Mouse (Mus musculus): ENCODE results near the gene Asb6. TPM values are rescaled to one million over a fixed set of nuclear protein-coding genes. Genes with fewer than 3 reads are reported as not detected.

The Asb6 gene
- polyA plus RNA-seq, 1 experiment: 45.6 TPM

- DNase-seq (ENCODE audit: low read depth): no peak
Measured at GRCm38 (mm10) chr2:30834373-30835022, 4.4 kb upstream of the Asb6 start, which contains the start of gene Prrx2. Gene Prrx2 (plus strand): TSS chr2:30834972.

DNA sequence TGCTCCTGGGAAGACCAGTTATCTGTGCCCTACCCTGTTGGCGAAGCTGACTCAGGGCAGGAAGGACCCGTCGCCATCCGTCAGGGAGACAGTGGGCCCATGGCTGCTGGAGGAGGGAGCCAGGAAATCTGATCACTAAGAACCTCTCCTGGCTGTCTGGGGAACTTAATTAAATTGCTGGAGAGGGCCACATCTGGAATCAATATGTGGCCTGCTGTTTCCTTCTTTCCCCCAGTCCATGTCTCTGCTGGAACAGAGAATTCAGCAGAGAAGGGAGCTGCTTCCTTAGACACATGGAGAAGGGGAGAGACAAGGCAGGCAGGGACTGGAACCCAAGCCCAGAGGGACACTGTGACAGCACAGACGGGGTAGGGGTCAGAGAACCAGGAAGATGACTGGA lies 3.5 kb upstream of the Asb6 start:
- DNase-seq (ENCODE audit: low read depth): no peak

DNA sequence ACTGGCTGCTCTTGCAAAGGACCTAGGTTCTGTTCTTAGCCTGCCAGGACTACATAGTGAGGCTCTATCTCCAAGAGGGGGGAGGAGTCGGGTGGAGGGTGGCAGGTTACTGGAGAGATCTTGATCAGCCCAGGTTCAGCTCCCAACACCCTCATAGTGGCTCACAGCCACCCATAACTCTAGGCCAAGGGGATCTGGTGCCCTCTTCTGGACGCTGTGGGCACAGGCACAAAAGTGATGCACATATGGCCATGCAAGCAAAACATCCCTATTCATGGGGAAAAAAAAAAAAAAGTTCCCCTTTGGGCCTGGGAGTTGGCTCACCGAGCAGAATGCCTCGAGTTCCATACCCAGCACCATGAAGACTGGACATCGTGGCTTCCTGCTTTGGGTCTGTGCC lies 818 bp downstream of the Asb6 start:
- no peak for DNase-seq (ENCODE audit: low read depth)

DNA sequence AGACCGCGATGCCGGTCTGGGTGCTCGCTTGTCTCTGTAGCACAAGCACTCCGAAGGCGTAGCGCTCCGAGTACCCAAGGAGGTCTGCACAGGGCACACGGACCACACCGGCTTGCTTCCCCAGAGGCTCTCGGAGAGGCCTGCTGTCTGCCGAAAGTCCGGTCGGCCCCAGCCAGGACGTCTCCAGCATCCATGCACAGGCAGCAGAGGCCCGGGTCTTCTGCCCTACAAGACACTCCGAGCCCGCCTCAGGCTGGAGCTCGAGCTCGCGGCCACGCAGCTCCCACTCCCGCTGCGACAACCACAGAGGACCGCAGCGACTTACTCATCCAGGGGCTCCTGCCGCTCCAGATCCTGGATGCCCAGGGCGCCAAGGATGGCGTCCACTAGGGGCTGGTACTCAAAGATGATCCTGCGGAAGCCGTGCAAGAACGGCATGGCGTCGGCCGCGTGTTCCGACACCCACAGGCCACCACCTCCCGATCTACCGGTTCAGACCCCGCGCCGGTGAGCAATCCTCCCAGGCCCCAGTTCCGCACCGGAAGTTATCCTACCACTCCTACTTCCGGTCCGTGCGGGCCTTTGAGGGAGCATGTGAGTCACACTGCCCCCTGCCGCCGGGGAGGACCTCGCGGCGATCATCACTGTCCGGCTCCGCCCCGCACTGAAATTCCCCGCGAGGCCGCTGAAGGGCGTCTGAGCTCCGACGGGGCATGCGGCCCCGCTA lies 2.2 kb downstream of the Asb6 start:
- DNase-seq (ENCODE audit: low read depth): no peak

DNA sequence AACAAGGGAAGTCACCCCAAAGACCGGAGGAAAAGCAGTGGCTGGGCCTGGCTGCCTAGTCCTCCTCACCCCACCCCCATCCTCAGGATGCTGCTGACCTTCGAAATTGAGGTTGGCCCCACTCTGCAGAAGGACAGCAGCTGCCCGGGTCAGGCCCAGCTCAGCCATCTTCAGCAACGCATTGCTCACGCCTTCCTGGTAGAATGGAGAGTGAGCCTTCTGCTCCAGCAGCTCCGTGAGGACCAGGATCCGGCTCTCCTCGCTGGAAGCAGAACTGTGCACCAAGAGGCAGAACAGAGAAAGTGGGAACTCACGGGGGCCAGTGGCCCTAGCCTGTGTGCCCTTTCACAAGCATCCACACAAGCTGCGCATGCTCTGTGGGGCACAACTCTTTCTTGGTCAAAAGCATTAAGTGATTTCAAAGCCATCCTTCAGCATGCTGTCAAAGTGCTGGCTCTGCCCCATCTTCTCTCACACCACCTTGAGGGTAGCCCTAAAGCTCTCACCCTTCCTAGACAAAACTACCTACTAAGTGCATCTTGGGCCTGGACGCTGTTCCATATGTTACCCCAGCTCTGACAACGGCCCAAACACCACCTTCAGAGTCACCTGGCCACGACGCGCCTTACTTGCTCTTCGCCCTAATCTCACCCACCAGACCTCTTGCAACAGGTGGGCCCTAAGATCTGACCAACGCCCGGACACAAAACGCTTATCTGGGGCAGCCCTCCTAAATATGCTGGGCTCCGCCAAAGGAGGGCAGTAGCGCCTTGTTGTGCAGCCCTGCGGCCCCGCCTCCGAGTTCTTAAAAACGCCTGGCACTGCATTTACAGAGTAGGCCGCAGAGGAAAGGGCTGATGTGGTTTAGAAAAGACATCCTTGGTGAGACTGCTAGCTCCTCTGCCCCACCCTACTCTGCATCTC lies 3.0 kb downstream of the Asb6 start:
- DNase-seq (ENCODE audit: low read depth): no peak

DNA sequence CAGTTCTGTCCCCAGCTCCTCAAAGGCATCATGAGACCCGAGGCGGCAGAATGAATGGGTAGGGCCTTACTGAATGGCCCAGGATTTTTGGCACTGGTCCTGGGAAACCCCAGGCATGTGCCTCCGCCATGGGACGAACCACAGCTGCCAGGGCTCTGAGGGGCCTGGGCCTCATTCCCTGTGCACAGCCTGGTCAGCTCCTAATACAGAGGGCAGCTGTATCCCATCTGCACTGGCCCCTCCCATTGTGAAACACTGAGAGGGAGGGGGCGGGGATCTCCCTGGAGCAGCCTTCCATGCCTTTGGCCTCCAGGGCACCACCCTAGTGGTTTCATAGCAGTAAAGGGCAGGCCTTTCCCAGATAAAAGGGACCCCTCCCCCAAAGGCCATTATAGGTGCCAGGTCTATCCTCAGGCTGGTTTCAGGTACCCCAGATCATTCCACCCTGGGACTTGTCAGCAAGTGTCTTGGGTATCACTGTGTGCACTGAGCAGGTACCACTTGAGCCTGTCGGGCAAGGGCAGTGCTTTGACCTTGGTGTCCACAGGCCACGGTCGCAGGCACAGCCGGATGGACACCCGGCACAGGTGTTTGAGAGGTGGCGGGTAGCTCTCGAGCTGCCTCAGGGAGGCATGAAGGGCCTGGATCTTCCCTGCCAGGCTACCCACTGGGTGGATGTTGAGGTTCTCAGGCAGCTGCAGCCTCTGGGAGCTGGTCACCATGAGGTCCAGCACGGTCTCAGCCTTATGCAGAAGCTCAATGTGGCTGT lies 6.6 kb downstream of the Asb6 start:
- DNase-seq (ENCODE audit: low read depth): no peak

GRCm38 (mm10) chr2:30822460-30822859 lies 7.7 kb downstream of the Asb6 start:
- DNase-seq (ENCODE audit: low read depth): no peak

GRCm38 (mm10) chr2:30821073-30821472 lies 9.1 kb downstream of the Asb6 start:
- DNase-seq (ENCODE audit: low read depth): no peak

- DNase-seq (ENCODE audit: low read depth): no peak
Measured at GRCm38 (mm10) chr2:30819873-30820272, 10.3 kb downstream of the Asb6 start.

GRCm38 (mm10) chr2:30816383-30816782 lies 13.8 kb downstream of the Asb6 start:
- no peak for DNase-seq (ENCODE audit: low read depth)

DNA sequence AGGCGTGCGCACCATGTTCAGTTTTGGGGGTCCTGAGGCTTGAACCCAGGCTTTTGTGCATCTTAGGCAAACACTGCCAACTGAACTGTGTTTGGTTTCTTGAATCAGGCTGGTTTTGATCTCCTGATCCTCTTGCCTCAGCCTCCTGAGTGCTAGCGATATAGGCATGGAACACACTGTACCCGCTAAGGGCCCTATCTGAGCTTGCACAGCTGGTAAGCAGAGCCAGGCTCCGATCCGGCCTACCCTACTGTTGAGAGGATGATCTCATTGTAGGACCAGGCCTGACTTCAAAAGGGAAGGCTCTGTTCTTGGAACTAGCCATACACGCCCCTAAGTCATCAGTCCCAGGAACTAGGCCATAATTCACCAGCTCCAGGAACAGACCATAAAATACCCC lies 19.6 kb downstream of the Asb6 start:
- no peak for DNase-seq (ENCODE audit: low read depth)

- DNase-seq (ENCODE audit: low read depth): no peak
Measured at GRCm38 (mm10) chr2:30809503-30809902, 20.6 kb downstream of the Asb6 start.

- no peak for DNase-seq (ENCODE audit: low read depth)
Measured at GRCm38 (mm10) chr2:30808296-30808655, 21.9 kb downstream of the Asb6 start.

GRCm38 (mm10) chr2:30807648-30808295 lies 22.4 kb downstream of the Asb6 start, which contains the start of gene Ntmt1:
Gene Ntmt1 (plus strand): TSS chr2:30807826.
- peak; percentile 93 for DNase-seq (ENCODE audit: low read depth)

GRCm38 (mm10) chr2:30807147-30807647 lies 22.9 kb downstream of the Asb6 start:
- no peak for DNase-seq (ENCODE audit: low read depth)

- no peak for DNase-seq (ENCODE audit: low read depth)
Measured at GRCm38 (mm10) chr2:30805983-30806382, 24.1 kb downstream of the Asb6 start.

- no peak for DNase-seq (ENCODE audit: low read depth)
Measured at GRCm38 (mm10) chr2:30803604-30804003, 26.5 kb downstream of the Asb6 start, which contains the start of gene 1700001O22Rik. Gene 1700001O22Rik (minus strand): TSS chr2:30803661.

GRCm38 (mm10) chr2:30801067-30801852 lies 28.9 kb downstream of the Asb6 start:
- DNase-seq (ENCODE audit: low read depth): no peak

DNA sequence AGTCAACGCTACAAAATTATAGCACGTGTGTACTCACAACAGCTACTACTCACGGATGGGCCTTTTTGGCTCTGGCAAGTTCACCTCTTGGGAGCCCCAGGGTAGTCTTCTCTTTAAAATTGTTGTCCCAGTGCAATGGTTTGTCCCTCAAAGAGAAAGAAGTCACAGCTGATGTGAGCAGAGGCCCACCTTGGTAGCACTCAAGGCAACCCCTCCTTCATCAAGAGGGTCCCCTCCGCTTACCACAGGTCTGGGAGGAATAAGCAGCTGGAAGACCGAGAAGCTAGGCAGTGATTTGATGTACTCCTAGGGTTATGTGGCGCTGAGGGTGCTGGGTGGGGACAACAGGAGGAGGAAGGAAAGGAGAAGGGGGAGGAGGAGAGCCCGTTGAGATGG lies 29.5 kb downstream of the Asb6 start:
- DNase-seq (ENCODE audit: low read depth): no peak

- DNase-seq (ENCODE audit: low read depth): no peak
Measured at GRCm38 (mm10) chr2:30799456-30799855, 30.7 kb downstream of the Asb6 start.
